Mouse (Mus musculus) embryonic fibroblast, embryonic 13.5 days (primary cell): ENCODE results near the gene Pmel. TPM values are rescaled to one million over a fixed set of nuclear protein-coding genes. Genes with fewer than 3 reads are reported as not detected.

Experiments used
- H3K27ac ChIP-seq: 2 replicates; pipeline ENCODE4 v1.5.1; 2012; ENCODE audit warnings: low read length, control low read depth, inconsistent platforms; ENCODE audit not compliant: insufficient read depth
- H3K4me1 ChIP-seq: 2 replicates; pipeline ENCODE4 v1.6.1; 2011; ENCODE audit warnings: low read length; ENCODE audit not compliant: control insufficient read depth, insufficient read depth
- H3K4me3 ChIP-seq: 2 replicates; pipeline ENCODE4 v1.5.1; 2011; ENCODE audit warnings: mild to moderate bottlenecking, control low read depth, low read length; ENCODE audit not compliant: insufficient read depth
- CTCF ChIP-seq: IDR thresholded peaks from 2 replicates; pipeline ENCODE4 v1.5.1; 2011; ENCODE audit warnings: mild to moderate bottlenecking, control low read depth, low read length, moderate library complexity, borderline replicate concordance; ENCODE audit not compliant: insufficient read depth
- POLR2A ChIP-seq: IDR thresholded peaks from 2 replicates; pipeline ENCODE4 v1.6.1; 2011; ENCODE audit warnings: low read depth, mild to moderate bottlenecking, control low read depth, low read length, moderate library complexity
- polyA plus RNA-seq: library from polyadenylated mRNA; stranded (reverse); fragments of >200 nt; gene quantifications from 2 replicates; pipeline ENCODE4 v1.2.4, GENCODE M21; 2011; ENCODE audit warnings: low read depth; ENCODE audit not compliant: missing spikeins, insufficient read length

Gene Pmel
- polyA plus RNA-seq, 1 experiment = 0.68 TPM

DNA sequence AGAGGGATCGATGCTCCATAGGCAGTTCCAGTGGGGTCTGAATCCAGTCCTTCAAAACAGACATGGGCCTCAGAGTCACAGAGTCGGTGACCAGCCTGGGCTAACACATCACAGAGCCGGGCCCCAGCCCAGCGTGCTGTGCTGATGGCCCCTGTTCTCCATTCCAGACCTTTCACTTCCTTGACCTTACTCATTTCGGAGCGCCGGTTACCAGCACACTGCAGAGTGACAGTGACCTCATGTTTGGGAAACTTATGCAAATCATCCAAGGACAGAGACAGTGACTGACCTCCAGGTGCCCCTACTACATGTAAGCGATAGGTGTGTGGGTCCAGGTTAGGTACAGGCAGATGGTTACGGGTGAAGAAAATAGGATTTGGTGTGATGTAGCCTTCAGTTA lies 32.8 kb upstream of the Pmel start:
- TF ChIP-seq POLR2A (no peak), CTCF (no peak)
- H3K27ac ChIP-seq = no peak overlapping the region
- peaks cover 7% of the 10 kb centered on the region for H3K4me1 ChIP-seq
- H3K4me3 ChIP-seq = no peak overlapping the region

DNA sequence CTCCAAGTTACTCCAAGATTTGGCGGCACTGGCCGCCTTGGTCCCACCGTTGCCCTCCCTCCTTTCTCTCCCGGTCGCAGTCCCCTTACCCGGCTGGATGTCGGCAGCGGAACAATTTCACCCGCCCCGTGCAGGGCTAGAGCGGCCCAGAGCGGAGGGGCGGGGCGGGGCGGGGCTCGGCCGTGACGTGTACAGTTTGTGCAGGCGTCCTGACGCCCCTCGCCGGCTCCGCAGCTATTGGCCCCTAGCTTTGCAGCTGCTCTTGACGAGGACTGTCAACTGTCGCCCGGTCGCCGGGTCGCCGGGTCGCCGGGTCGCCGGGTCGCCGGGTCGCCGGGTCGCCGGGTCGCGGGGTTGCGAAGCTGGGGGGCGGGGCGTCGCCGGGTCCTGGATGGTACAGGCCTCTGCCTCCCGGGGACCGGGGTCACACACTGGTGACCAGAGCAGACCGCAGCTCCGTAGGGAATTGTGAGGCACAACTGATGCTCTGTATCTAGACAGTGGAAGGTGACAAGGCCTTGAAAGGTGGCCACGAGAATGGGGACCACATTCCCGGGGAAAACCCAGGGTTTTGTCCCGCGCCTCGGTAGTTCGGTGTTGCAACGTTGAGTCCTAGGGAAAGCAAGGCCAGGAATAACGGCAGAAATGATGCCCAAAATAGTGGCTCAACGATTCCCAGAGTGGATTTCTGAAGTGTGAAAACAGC lies 30.1 kb upstream of the Pmel start, which contains the start of gene Suox:
Gene Suox (minus strand): TSS at position 311 of the 706 bp plus-strand sequence.
- no peak within 1 kb of the TSS; the same call in 1 of the 2 replicates for H3K27ac ChIP-seq
- H3K4me3 ChIP-seq = peak within 1 kb of the TSS; percentile 60
- H3K4me1 ChIP-seq = peaks cover 7% of the 10 kb centered on the region
- TF ChIP-seq CTCF = no peak
- TF ChIP-seq POLR2A = peak; percentile 84

DNA sequence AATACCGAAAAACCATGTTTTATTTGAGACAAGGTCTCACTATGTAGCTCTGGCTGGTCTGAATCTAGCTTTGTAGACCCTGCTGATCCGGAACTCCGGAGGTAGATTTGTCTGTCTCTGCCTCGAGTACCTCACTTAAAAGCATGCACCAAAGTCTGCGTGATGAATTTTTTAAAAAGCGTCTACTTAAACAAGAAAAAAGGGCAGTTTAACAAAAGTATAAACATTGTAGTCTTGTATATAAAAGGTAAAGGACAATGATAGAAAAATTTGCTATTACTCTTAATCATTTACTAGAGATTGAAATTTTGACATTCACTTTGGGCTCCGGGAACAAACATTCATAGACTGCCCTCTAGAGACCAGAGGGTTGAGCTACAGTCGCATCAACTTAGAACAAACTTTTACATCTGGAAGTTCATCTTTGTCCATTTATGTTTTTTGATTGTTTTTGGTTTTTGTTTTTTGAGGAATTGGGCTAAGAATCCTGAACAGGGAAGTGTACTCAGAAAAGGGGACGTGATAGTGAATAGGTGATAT lies 29.5 kb upstream of the Pmel start:
- Histone ChIP-seq H3K4me1 (peaks cover 5% of the 10 kb centered on the region), H3K4me3 (peak overlapping the region; percentile 51), H3K27ac (no peak overlapping the region; the same call in 1 of the 2 replicates)
- TF ChIP-seq POLR2A = no peak
- TF ChIP-seq CTCF = no peak

DNA sequence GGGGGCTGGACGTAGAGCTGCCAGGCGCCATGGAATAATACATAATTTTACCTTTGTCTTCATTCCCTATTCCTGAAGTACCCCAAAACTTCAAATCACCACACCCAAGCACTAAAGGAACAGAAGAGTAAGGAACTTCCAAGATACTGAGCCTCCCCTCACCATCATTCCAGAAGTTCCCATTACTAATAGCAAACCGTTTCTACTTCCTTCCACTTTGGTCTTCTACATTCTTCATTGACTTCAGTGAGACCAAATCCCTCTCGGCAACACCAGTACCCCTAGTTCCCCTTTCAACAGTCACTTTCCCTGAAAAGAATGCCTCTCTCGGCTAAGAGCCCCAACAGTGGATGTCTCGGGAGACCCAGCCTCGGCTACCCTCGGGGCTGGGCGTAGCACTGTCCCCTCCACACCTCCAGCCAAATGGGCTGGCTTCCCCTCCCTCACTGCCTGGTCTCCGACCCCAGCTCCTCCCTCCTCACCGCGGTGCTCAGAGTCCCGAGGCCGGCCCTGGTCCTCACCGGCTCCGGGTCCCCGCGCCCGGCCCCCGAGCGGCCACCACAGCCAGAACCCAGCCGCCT lies 8.5 kb upstream of the Pmel start:
- TF ChIP-seq POLR2A = no peak
- no peak for TF ChIP-seq CTCF
- peak overlapping the region; percentile 93 for H3K4me3 ChIP-seq
- peak overlapping the region; percentile 67 for H3K27ac ChIP-seq
- 0 out of 2 replicates have a peak, but pooled peaks cover 2% of the 10 kb centered on the region for H3K4me1 ChIP-seq

DNA sequence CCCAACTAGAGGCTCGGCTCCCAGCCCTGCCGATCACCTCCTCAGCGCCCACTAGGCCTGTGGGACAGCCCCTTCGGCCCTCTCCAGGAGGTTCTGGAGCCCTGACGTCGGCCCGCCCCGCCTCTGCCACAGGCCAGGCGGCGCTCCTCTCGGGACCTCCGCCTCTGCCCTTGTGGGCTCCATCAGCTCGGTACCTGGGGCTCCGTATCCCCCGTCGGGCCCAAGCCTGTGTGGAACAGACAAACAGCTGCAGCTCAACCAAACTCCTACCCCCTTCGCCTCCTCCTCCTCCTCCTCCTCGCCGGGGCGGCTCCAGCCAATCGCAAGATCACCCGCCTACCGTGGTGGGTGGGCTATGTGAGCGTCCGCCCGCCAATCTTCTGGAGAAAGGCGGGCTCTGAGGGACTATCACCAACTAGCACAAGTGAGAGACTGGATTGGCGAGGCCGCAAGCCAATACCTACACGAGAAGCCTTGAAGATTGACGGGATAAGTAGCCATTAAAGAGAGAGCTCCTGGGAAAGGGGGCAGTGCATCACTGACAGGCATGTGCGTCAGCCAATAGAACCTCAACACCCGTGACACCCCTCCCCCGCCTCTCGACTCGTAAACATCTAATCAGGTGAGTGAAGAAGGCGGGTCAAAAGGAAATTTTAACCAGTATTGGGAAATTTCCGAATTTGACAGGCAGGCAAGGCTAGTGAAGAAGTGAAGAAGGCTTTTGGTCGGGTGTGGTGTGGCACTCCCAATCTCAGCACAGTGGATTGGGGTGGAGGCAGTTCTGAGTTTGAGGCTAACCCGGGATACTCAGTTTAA lies 7.8 kb upstream of the Pmel start, which contains the start of gene Rab5b:
Gene Rab5b (minus strand): TSS at position 273 of the 816 bp plus-strand sequence.
- H3K27ac ChIP-seq = peak within 1 kb of the TSS; percentile 67
- peak; percentile 89 for TF ChIP-seq POLR2A
- TF ChIP-seq CTCF = no peak
- peak within 1 kb of the TSS; percentile 93 for H3K4me3 ChIP-seq
- 0 out of 2 replicates have a peak, but pooled peaks cover 2% of the 10 kb centered on the region for H3K4me1 ChIP-seq

DNA sequence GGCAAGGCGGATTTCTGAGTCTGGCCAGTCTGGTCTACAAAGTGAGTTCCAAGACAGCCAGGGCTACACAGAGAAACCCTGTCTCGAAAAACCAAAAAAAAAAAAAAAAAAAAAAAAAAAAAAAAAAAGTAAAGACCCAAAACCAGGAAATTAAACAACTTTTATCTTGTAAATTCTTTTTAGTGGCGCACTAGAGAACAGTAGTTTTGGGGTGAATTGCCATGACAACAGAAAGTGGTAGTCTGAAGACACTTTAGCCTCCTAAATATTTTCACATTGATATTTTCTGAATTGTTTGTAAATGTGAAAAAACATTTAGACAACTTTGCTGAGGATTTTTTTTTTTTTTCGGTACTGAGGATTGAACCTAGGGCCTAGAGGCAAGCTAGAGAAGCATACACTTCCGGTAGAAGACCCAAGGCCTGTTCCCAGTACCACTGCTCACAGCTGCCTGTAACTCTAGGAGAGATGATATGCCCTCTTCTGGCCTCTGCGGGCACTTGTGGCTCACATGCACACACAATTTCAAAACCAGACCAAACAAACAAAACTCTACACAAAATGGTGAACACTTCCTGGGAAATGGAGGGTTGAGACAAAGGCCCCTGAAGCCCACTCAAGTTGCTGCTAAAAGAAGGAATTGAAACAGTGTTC lies 6.8 kb upstream of the Pmel start:
- Histone ChIP-seq H3K27ac (no peak overlapping the region), H3K4me3 (no peak overlapping the region), H3K4me1 (0 out of 2 replicates have a peak, but pooled peaks cover 2% of the 10 kb centered on the region)
- TF ChIP-seq CTCF (no peak), POLR2A (no peak)

DNA sequence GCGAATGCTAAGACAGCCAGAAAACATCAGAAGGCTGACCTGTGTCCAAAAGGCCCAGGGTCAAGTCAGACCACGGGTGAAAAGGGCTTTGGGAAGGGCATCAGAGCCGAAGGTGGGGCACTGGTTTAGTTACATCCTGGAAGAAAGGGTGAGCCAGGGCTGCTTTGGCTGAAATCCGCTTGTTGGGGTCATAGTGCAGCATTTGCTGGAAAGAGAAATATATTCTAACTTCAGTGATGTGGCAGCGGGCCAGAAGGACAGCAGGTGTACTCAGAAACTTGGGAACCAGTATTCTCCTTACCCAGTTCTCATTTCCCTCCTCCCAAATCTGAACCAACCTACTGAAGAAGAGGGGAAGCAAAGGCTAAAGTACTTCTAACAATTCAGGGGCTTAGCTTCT lies 5.0 kb upstream of the Pmel start:
- Histone ChIP-seq H3K4me1 (0 out of 2 replicates have a peak, but pooled peaks cover 2% of the 10 kb centered on the region), H3K27ac (no peak overlapping the region), H3K4me3 (no peak overlapping the region)
- TF ChIP-seq POLR2A (no peak), CTCF (no peak)

DNA sequence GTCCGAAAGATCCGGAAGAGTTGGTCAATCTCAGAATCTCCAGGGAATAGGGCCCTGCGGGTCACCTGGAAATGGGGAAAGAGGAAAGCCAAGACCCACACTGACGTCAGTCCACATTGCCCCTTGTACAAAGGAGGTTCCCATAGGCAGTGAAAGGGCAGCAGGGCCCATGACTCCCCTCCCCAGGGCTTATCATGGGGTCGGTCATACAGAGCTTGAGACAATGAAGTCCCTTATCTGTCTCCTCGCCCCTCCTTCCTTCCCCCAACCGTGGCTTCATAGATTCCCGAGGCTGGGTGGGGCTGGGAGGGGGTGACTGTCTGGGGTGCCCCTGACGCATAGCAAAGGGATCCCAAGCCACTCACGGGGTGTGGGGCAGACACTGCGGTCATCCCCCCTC lies 4.4 kb upstream of the Pmel start:
- Histone ChIP-seq H3K4me1 (0 out of 2 replicates have a peak, but pooled peaks cover 2% of the 10 kb centered on the region), H3K4me3 (no peak overlapping the region), H3K27ac (no peak overlapping the region)
- TF ChIP-seq CTCF = no peak
- TF ChIP-seq POLR2A = no peak

DNA sequence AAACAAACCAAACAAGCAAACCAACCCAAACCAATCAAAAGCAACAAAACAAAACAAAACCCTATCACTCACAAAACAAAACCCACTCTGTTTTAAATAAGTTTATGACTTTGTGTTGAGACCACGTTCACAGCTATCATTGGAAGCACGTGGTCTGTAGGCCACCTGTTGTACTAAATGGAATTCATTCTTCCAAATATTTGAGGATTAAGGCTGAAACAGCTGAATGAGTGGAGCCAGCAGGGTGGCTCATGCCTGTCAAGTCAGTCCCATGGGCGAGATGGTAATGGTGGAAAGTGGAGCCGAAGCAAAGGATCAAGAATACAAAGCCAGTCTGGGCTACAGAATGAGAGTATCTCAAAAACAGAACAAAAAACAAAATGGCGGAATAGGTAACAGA lies 3.3 kb upstream of the Pmel start:
- TF ChIP-seq POLR2A (no peak), CTCF (no peak)
- no peak overlapping the region for H3K4me3 ChIP-seq
- no peak overlapping the region for H3K27ac ChIP-seq
- H3K4me1 ChIP-seq = no peaks in the 10 kb centered on the region
